Mouse (Mus musculus) brain, embryonic 14.5 days (tissue): ENCODE data around the gene Ptgds.

Experiments used
- CTCF ChIP-seq: fragments of 200-500 bp; IDR thresholded peaks from 2 replicates; pipeline ENCODE4 v1.5.1; 2012; ENCODE audit warnings: inconsistent platforms, mild to moderate bottlenecking, moderate library complexity, borderline replicate concordance; ENCODE audit not compliant: insufficient read depth, insufficient read length; ENCODE audit errors: extremely low read depth
- POLR2A ChIP-seq: fragments of 200-500 bp; IDR thresholded peaks from 2 replicates; pipeline ENCODE4 v1.6.1; 2012; ENCODE audit warnings: mild to moderate bottlenecking, inconsistent platforms, borderline replicate concordance; ENCODE audit not compliant: poor library complexity, insufficient read depth, insufficient read length, severe bottlenecking; ENCODE audit errors: extremely low read depth

DNA sequence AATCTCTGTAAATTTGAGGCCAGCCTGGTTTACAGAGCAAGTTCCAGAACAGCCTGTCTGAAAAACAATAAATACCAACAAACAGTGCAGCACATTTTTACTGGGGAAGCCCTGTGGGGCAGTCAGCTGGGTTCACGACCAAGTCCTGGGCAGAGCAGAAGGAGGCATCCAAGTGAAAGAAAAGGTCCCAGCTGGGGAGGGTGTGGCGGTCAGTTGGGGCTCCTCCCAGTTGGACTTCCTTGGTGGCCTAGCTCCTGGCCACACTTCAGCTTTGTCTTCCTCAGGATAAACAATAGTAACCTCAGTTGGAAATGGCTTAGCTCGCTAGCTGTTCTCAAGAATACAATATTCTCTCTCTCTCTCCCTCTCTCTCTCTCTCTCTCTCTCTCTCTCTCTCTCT is 52.4 kb downstream of the Ptgds start:
- TF ChIP-seq POLR2A (no peak), CTCF (no peak)
